Comparison of ENCODE assay signal across 34 mouse cellular contexts in genomic region chr6:46240349-46240748, GRCm38 (mm10).
"Had no signal": no experiment of that assay in that cellular context is flagged by ENCODE, and none has a peak within 500 bp of the region (broad histone marks: within the 10 kb centered on the region; RNA-seq: fewer than 3 reads in every experiment).

No protein-coding gene starts in this region.

- DNase-seq: heart, postnatal 10 days; heart, postnatal 14 days; heart, postnatal 36 days; heart, postnatal 4 days; kidney, adult 11 months; kidney, adult 18-20 months; kidney, adult 8-10 months; kidney, adult 9 months; kidney, postnatal 10 days; kidney, postnatal 14 days; kidney, postnatal 25 days; kidney, postnatal 36 days; kidney, postnatal 4 days; layer of hippocampus, adult 9-11 months; layer of hippocampus, postnatal 36 days had no signal

- H3K27ac ChIP-seq: heart, embryonic 10.5 days; heart, embryonic 13.5 days; heart, embryonic 15.5 days; hindbrain, embryonic 10.5 days; hindbrain, embryonic 12.5 days; hindbrain, embryonic 13.5 days; hindbrain, embryonic 14.5 days; hindbrain, embryonic 15.5 days; hindbrain, postnatal 0 days; intestine, embryonic 15.5 days; kidney, postnatal 0 days; layer of hippocampus, adult 2 months; left cerebral cortex, adult 2 months had no signal

- H3K4me1 ChIP-seq: heart, embryonic 10.5 days; heart, embryonic 12.5 days; heart, embryonic 13.5 days; heart, embryonic 15.5 days; hindbrain, embryonic 10.5 days; hindbrain, embryonic 12.5 days; hindbrain, embryonic 13.5 days; hindbrain, embryonic 15.5 days; intestine, embryonic 15.5 days had no signal

- H3K9me3 ChIP-seq: heart, embryonic 10.5 days; heart, embryonic 12.5 days; heart, embryonic 13.5 days; heart, embryonic 15.5 days; hindbrain, embryonic 10.5 days; hindbrain, embryonic 12.5 days; hindbrain, embryonic 13.5 days; hindbrain, embryonic 15.5 days; intestine, embryonic 15.5 days had no signal

- H3K4me3 ChIP-seq: heart, embryonic 10.5 days; heart, embryonic 12.5 days; heart, embryonic 13.5 days; heart, embryonic 15.5 days; hindbrain, embryonic 10.5 days; hindbrain, embryonic 12.5 days; hindbrain, embryonic 13.5 days; hindbrain, embryonic 15.5 days; intestine, embryonic 15.5 days; layer of hippocampus, adult 2 months; left cerebral cortex, adult 2 months had no signal

- H3K36me3 ChIP-seq: heart, embryonic 10.5 days; heart, embryonic 12.5 days; heart, embryonic 13.5 days; heart, embryonic 15.5 days; hindbrain, embryonic 10.5 days; hindbrain, embryonic 12.5 days; hindbrain, embryonic 13.5 days; hindbrain, embryonic 15.5 days; intestine, embryonic 15.5 days had no signal

- H3K9ac ChIP-seq: heart, embryonic 12.5 days; heart, embryonic 13.5 days; heart, embryonic 15.5 days; hindbrain, embryonic 12.5 days; hindbrain, embryonic 13.5 days; hindbrain, embryonic 14.5 days; hindbrain, embryonic 15.5 days; intestine, embryonic 15.5 days had no signal

- ATAC-seq: hindbrain, embryonic 16.5 days; hindbrain, postnatal 0 days; inflammation-experienced regulatory T-cells, adult 6 months; intestine, embryonic 15.5 days; intestine, embryonic 16.5 days; intestine, postnatal 0 days had no signal

- H3K27me3 ChIP-seq: heart, embryonic 12.5 days; heart, embryonic 13.5 days; heart, embryonic 15.5 days; hindbrain, embryonic 12.5 days; hindbrain, embryonic 13.5 days; hindbrain, embryonic 15.5 days; intestine, embryonic 15.5 days had no signal

- H3K4me2 ChIP-seq: heart, embryonic 11.5 days; heart, embryonic 12.5 days; heart, embryonic 13.5 days; heart, embryonic 15.5 days; hindbrain, embryonic 12.5 days; hindbrain, embryonic 13.5 days; hindbrain, embryonic 14.5 days; hindbrain, embryonic 15.5 days; intestine, embryonic 15.5 days had no signal
